Mouse (Mus musculus): ENCODE measurements around the gene Sec13.
"Not testable (repeated sequence)": the region's sequence is repeated elsewhere in the genome, so short reads cannot be mapped to it uniquely, and the experiment has no call there.

The Sec13 gene

GRCm38 (mm10) chr6:113740236-113741217 lies at the start of gene Sec13:
Gene Sec13 (minus strand): TSS chr6:113740743.
- peak; percentile 91 for DNase-seq

DNA sequence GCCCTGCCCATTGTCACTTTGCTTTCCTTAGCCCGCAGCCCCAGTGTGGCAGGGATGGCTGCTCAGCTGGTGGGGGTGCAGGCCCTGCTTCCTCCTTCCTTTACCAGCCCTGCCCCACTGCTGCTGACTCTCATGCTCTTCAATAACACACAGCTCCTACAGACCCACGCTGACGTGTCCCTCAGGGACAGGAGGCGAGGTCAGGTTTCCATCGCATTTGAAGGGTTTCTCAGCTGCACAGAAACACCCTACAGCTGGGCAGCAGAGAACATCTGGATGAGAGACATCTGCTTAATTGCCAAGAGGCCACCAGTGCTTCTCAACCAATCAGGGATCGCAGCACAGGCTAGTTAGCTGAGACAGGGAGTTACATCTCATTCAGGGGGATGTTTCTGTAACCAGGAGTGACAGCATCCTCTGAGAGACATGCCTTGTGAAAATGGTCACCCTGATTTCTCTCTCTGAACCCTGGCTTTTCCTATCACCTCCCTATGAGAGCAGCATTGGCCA lies 47.0 kb upstream of the Sec13 start:
- DNase-seq, result no peak

GRCm38 (mm10) chr6:113785658-113786057 lies 45.1 kb upstream of the Sec13 start:
- DNase-seq, result no peak

DNA sequence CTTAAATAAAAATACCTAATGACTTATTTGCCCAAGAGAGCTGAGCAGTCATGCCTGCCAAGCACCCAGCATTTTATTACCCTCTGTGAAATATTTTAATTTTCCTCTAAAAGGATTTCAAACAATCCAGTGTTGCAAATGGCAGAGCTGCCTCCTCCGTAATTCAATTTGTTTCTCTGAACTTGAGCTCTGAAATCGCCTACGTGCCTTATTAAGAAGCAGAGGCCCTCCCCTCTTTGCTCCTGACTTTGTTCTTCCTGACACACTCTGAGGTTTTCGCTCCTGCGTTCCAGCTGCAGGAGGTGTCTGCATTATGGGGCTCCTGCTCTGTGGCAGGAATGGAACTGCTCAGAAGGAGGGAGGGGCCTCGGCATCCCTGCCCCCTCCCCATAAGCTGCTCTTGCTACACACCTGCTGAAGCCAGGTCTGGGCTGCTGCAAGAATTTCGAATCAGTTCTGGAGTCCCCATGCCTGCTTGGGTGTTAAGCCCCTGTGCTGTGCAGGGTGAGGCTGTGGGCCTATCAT lies 37.7 kb upstream of the Sec13 start:
- DNase-seq, result no peak

GRCm38 (mm10) chr6:113768804-113769203 lies 28.3 kb upstream of the Sec13 start:
- peak; percentile 21 for DNase-seq

GRCm38 (mm10) chr6:113761644-113762043 lies 21.1 kb upstream of the Sec13 start:
- peak; percentile 68 for DNase-seq

DNA sequence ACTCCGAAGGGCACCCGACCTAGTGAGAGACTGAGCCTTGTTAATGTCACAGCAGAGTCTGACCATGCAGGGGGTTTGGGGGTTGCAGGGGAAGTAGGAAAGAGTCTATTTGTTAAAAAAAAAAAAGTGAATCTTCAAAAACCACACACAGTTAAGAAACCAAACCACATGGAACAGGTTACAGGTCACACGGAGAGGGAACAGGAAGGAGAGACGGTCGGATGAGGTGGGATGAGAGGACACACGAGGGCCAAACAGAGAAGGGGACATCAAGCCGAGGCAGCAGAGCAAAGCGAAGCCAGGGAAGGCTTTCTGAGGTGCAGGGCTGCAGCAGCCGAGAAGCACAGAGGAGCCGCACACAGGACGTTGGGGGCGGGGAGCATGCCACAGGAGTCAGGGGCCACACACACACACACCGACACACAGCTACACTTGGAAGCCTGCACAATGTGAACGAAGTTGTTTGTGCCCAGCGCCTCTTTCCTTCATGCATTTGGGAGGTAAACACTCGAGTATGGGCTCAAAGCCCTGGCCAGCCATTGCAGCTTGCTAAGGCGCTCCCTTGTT lies 8.7 kb upstream of the Sec13 start:
- no peak for DNase-seq

DNA sequence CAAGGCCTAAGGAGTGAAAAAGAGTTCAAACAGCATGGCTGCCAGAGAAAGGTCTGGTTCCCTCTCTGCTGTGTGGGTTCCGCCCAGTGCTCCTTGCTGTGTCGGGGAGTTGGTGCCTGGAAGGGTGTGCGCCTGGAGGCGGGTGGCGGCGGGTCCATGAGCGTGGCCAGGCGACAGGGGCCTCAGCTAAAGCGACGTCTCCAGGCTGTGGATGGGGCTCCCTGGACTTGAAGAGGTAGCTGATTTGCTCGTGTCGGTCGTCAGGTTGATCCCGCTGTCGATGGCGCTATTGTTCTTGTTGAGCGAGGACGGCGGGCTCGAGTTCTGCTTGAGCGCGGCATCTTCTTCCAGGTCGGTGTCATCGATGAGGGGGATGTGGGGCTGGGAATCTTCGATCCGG lies 7.8 kb upstream of the Sec13 start:
- no peak for DNase-seq

- DNase-seq, result no peak
Measured at GRCm38 (mm10) chr6:113747284-113747683, 6.7 kb upstream of the Sec13 start.

GRCm38 (mm10) chr6:113745117-113745516 lies 4.6 kb upstream of the Sec13 start:
- DNase-seq, result no peak

- DNase-seq, result no peak
Measured at GRCm38 (mm10) chr6:113743111-113743510, 2.6 kb upstream of the Sec13 start.

DNA sequence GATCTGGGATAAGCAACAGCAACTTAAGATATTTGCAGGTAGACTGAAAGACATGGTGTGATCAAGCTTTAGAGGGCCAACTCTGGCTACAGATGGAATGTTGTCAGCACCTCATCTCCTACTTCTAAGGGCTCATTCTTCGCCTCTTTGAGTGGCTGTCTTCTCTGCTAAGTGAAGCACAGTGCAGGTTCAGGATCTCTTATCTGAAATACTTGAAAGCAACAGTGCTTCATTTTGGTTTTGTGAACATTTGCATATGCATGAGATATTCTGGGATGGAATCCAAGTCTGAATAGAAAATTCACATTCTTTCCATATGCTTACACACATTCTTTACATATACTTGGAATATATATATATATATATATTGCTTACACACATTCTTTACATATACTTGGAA lies 1.8 kb upstream of the Sec13 start:
- DNase-seq, result no peak

- no peak for DNase-seq
Measured at GRCm38 (mm10) chr6:113741425-113741824, 882 bp upstream of the Sec13 start.

GRCm38 (mm10) chr6:113737318-113738046 lies 3.1 kb downstream of the Sec13 start:
- DNase-seq, result no peak

DNA sequence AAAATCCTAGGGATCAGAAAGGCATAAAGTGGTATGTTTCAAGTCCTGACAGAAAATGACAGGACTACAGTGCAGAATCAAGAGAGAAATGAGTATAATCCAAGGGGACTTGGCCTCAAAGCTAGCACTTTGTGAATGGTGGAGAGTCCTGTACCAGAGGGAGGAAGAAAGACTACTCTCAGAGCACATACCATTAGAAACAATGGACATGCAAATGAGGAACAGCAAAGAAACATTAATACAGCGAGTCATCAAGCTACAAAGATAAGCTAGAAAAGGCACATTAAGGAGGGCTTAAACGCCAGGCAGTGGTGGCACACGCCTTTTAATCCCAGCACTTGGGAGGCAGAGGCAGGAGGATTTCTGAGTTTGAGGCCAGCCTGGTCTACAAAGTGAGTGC lies 9.2 kb downstream of the Sec13 start:
- DNase-seq, result no peak

- DNase-seq, result no peak
Measured at GRCm38 (mm10) chr6:113728181-113728580, 12.4 kb downstream of the Sec13 start.

DNA sequence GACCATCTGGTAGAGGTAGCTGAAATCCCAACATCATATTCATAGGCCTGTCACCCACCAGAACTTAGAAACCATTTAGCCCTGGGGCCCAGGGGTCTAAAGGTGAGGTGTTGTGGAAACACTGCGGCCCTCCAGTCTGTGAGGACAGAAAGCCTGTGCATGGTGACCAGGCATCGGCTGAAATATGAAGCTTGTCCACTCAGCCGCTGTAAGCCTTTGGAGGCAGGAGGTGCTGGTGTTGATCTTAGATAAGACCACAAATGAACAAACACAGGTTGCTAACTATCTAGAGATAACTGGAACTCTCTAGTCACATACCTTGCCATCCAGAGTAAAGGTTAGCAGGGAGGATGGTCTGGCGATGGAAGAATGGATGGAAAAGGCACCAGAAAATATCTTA lies 19.5 kb downstream of the Sec13 start:
- no peak for DNase-seq

DNA sequence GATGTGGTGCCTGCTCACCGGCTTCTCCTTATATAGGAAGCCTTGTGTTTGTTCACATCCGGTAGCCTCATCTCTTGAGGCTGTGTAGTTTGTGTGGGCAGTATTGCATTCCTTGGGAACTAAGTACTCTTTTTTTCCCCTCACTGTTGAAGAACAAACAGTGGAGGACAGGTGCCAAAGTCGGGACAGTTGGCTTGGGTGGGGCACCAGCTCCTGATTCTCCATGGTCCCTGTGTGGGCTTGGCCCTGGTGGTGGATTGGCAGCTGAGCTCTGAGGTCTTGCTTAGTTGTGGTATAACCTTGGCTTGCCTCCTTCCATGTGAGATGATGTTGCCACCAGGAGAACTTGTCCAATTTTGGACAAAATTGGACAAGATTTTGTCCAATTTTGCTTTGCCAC lies 20.7 kb downstream of the Sec13 start, which contains the start of gene Ghrl:
TSS of gene Ghrl (minus strand) at position 3 of the 400 bp plus-strand sequence.
- no peak for DNase-seq

DNA sequence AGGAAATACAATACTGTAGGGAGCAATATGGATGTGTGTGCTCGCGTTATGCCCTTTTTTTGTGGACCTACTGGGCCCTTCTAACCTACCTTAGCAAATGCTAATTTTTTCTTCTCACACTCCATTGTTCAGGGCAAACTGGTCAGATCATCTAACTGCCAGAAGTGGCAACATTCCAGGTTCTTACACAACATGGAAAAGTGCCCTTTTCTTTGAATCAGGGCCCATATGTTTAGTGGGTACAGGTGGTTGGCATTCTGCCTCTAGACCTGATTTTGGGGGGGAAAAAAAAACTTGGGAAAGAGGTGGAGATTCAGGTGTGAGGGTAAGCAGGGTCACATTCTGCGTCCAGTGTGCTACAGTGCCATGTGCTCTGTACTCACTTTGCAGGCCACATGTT lies 23.0 kb downstream of the Sec13 start:
- DNase-seq, result no peak

DNA sequence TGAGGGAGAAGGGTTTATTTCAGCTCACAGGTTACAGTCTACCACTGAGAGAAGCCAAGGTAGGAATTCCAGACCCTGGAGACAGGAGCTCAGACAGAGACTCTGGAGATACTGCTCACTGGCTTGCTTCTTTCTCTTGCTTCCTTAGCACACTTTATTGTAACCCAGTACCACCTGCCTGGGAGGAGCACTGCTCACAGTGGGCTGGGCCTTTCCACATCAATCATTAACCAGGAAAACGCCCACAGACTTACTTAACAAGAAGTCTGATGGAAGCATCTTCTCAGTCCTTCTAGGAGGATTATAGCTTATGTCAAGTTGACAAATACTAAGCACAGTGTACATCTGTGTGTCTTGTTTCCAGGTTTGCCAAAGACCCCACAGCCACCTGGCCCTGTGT lies 25.7 kb downstream of the Sec13 start:
- DNase-seq, result no peak

DNA sequence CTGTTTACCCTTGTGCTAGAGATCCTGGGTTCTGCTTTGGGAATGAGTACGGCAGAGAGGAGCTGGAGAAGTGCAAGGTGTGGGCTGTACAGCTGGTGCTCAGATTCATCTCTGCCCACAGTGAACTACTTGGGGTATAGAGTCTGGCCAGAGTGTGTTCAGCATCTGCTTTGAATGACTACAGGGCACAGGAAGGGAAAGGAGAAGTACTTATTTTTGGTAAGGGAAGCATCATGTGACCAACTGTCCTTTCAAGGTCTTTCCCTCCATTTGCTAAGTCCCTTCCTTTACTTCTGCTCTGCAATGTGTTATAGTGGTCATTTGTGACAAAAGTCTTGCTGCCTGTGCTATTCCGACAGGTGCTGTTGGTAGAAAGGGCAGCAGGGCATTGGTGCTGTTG lies 26.3 kb downstream of the Sec13 start:
- no peak for DNase-seq

DNA sequence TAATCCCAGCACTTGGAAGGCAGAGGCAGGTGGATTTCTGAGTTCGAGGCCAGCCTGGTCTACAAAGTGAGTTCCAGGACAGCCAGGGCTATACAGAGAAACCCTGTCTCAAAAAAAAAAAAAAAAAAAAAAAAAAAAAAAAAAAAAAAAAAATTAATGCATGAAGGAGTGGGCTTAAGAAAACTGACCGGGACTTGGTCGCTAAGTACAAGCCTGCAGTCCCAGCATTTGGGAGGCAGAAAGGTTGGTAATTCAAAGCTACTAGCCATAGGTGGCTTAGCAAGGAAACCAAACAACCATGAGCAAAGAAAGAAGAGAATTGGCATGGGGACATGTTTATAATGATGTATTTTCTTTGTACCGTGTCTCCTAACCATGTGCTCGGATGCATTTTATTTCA lies 27.2 kb downstream of the Sec13 start:
- DNase-seq, result not testable (repeated sequence)

GRCm38 (mm10) chr6:113712718-113713117 lies 27.8 kb downstream of the Sec13 start:
- DNase-seq, result no peak
